Mouse (Mus musculus) G1E (cell line): ENCODE measurements around the gene Mapt.

Source experiments
- CTCF ChIP-seq: IDR thresholded peaks from 2 replicates; pipeline ENCODE4 v1.5.1; 2012; ENCODE audit warnings: low read depth, low read length, inconsistent platforms, mixed read lengths
- GATA1 ChIP-seq: IDR thresholded peaks from 2 replicates; pipeline ENCODE4 v1.6.1; 2012; ENCODE audit warnings: borderline replicate concordance, low read length, inconsistent platforms, mixed read lengths
- GATA2 ChIP-seq: IDR thresholded peaks from 2 replicates; pipeline ENCODE4 v1.6.1; 2012; ENCODE audit warnings: low read depth, low read length, inconsistent platforms, borderline replicate concordance

DNA sequence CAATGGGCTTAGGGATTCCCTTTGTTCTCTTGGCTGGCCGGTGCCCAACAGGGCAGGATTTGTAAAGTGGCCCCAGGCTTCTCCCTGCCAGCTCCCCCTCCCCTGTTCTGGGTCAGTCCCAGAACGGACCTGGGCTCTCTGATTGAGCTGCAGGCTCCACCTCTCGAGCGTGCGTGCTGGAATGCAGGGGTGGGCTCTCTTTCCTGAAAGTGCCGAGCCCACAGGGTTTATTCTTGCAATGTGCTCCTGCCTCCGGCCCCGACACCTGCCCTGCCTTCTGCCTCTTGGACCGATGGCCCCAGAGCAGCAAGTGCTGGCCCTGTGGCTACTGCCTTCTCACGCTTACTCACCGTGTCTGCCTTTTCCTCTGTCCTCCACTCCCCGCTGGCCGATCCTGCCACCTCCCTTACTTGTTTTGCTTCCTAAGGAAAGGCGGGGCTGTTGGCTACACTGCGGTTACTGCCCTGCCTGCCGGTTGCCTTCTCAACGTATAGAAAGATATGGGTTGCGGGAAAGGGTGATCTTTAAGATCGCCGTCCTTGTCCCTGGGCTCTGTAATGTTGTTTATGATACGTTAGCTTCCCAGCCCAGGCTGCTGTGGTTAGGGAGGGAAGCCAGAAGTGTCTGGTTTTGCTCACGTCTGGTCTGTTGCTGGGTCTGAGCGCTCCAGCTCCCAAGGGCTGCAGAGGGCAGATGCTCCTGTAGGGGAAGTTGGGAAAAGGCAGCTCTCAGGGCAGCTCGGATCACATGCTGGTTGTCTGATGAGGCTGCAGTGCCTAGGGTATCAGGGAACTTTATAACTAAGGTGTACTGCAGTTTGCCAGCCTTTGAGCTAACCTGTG is 88.0 kb downstream of the Mapt start:
- TF ChIP-seq CTCF (no peak), GATA1 (no peak), GATA2 (no peak)
